Mouse (Mus musculus) kidney, embryonic 14.5 days (tissue): ENCODE results near the gene Lama2. TPM values are rescaled to one million over a fixed set of nuclear protein-coding genes. Genes with fewer than 3 reads are reported as not detected.
A peak's percentile ranks its signal among the peaks of the same experiment; 100 is the strongest.

Experiments used
- ATAC-seq: fragments of 200-750 bp; cut with Nextera tagmentation; 2 replicates; pipeline ENCODE4 v1.8.0; 2017; ENCODE audit warnings: moderate number of reproducible peaks, mild to moderate bottlenecking, moderate TSS enrichment, moderate library complexity; ENCODE audit not compliant: low FRiP score, low TSS enrichment
- H3K27ac ChIP-seq: fragments of 300-500 bp; sonication (generic); 2 replicates; pipeline ENCODE4 v1.5.1; 2014; ENCODE audit warnings: low read depth, mild to moderate bottlenecking, low read length, moderate library complexity, mixed read lengths
- H3K27me3 ChIP-seq: fragments of 300-500 bp; sonication (generic); 2 replicates; pipeline ENCODE4 v1.6.1; 2014; ENCODE audit warnings: mild to moderate bottlenecking, low read length; ENCODE audit not compliant: control insufficient read depth, insufficient read depth
- H3K36me3 ChIP-seq: fragments of 300-500 bp; sonication (generic); 2 replicates; pipeline ENCODE4 v1.6.1; 2014; ENCODE audit warnings: low read length, mixed read lengths; ENCODE audit not compliant: control insufficient read depth, insufficient read depth
- H3K4me1 ChIP-seq: fragments of 300-500 bp; sonication (generic); 2 replicates; pipeline ENCODE4 v1.6.1; 2014; ENCODE audit warnings: low read length, mixed read lengths; ENCODE audit not compliant: control insufficient read depth, insufficient read depth
- H3K4me2 ChIP-seq: fragments of 300-500 bp; sonication (generic); replicated peaks from 2 replicates; pipeline ENCODE4 v1.6.1; 2014; ENCODE audit warnings: low read depth, mild to moderate bottlenecking, low read length
- H3K4me3 ChIP-seq: fragments of 300-500 bp; sonication (generic); 2 replicates; pipeline ENCODE4 v1.5.1; 2014; ENCODE audit warnings: mild to moderate bottlenecking, low read length
- H3K9ac ChIP-seq: fragments of 300-500 bp; sonication (generic); 2 replicates; pipeline ENCODE4 v1.6.1; 2014; ENCODE audit warnings: low read depth, mild to moderate bottlenecking, low read length, moderate library complexity
- H3K9me3 ChIP-seq: fragments of 300-500 bp; sonication (generic); 2 replicates; pipeline ENCODE4 v1.6.1; 2016; ENCODE audit warnings: low read length; ENCODE audit not compliant: control insufficient read depth
- WGBS: fragments of 180-500 bp; shearing (Covaris S2); extraction: QIAGEN DNeasy Blood & Tissue Kit; methylation state at CpG from one replicate; pipeline ENCODE4 v1.1.7; 2014; 5-methylcytosine and 5-hydroxymethylcytosine counted together
- polyA plus RNA-seq: library from polyadenylated mRNA; unstranded; fragments of >200 nt; fragmentation: Nextera tagmentation; extraction: Ambion mirVana; gene quantifications from 2 replicates; pipeline ENCODE4 v1.2.1, GENCODE M21; 2014

The Lama2 gene
- polyA plus RNA-seq, 1 experiment from 2014 or later = 18.1 TPM

DNA sequence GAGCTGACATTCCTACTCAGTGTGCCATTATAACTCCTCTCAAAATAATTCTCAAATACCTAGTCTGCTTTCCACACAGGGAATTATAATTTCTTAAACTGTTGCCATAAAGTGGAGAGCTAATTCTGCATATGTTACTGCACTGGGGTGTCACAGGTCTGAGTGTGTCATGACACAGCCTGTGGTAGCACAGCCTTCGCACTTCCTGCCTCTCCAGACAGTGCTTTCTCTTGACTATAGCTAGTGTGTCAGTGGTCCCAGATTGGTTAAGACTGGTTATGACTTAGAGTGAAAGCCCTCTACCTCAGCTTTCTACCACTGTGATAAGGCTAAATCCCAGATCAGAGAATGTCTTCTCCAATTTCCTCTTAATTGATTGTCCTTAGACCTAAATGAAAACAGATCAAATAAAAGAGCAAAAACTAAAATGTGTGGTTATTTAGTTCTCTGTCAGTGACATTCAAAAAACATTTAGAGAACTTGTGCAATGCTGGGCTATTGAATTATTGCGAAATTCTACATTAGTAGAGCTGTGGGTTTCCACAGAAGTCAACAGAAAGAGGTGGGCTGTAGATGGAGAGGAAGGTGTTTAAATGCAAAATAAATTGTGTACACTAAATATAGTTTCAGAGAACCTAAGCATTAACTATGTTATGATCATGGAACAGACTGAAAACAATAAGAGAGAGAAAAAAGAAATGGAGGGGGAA lies 502.5 kb downstream of the Lama2 start:
- Histone ChIP-seq H3K27me3 (no peaks in the 10 kb centered on the region), H3K4me1 (no peaks in the 10 kb centered on the region), H3K4me3 (no peak overlapping the region), H3K9ac (no peak overlapping the region), H3K9me3 (no peaks in the 10 kb centered on the region), H3K4me2 (no peak overlapping the region), H3K27ac (no peak overlapping the region), H3K36me3 (no peaks in the 10 kb centered on the region)
- ATAC-seq = no peak
- 87% methylated on average over 2 of the region's 2 CpGs for whole genome bisulfite sequencing

DNA sequence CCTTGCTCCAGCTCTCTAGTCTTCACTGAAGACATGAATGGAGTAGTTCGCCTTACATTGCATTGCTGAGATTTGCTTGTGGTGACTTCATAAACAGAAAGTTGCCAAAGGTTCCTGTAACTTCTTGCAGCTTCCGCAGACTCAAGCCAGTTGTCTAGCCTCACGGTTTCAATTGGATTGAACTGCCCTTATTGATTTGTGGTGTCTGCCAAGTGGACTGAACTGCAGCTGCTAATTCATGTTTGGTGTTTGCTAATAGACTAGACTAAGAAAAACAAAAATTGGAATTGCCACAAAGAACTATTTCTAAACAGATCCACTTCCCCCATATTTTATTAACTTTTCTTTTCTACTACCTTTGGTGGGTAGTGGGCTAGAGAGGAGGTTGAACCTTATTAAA lies 505.4 kb downstream of the Lama2 start:
- no peak for ATAC-seq
- Histone ChIP-seq H3K4me3 (no peak overlapping the region), H3K9me3 (no peaks in the 10 kb centered on the region), H3K4me2 (no peak overlapping the region), H3K27me3 (no peaks in the 10 kb centered on the region), H3K27ac (no peak overlapping the region), H3K36me3 (no peaks in the 10 kb centered on the region), H3K9ac (no peak overlapping the region), H3K4me1 (no peaks in the 10 kb centered on the region)
- 87% methylated on average over 3 of the region's 3 CpGs for WGBS

DNA sequence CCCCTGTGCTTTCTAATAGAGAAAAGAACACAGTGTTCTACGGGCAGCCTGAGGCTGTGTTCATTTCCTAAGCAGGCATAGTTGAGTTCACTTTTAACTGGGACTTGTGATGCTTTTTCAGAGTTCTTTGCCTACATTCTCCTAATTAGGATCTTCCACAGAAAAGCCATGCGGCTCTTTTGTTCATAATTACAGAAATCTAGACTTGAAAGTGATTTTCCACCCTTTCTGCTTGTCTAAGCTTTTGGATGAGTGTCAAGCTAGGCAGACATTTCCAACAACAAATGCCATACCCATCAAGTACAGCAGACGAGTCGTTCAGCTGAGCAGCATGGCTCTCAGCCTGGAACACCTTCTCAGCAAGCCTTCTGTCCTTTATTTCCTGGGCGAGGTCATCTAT lies 515.7 kb downstream of the Lama2 start:
- H3K27me3 ChIP-seq = no peaks in the 10 kb centered on the region

DNA sequence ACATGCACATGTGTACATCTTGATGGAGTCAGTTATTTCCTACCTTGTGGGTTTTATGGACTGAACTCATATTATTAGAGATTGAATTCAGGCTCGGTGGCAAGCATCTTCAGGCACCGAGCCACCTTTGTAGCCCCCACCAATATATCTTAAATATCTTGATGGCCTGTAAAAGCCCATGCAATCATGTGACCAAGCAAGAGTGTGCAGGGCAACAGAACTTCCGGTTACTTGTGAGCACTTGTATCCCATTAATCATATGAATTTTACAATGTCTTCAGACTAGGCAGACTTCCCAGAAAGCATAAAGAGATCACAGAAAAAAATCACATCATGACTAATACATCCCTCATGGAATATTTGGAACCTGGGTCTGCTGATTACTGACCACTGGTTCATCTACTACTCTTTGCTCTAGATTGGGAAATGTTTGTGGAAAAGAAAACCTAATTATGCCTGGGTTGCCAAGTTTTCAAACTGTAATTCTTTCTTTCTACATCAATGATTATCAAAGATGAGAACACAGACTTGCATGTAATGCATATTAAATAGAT lies 517.7 kb downstream of the Lama2 start:
- Histone ChIP-seq H3K4me3 (no peak overlapping the region), H3K9me3 (no peaks in the 10 kb centered on the region), H3K27me3 (no peaks in the 10 kb centered on the region), H3K4me2 (no peak overlapping the region), H3K36me3 (no peaks in the 10 kb centered on the region), H3K4me1 (no peaks in the 10 kb centered on the region), H3K27ac (no peak overlapping the region), H3K9ac (no peak overlapping the region)
- no peak for ATAC-seq
- 53% methylated on average over 3 of the region's 3 CpGs for WGBS

More for the DNA sequence above, 515.7 kb downstream of the Lama2 start:
- H3K36me3 ChIP-seq = no peaks in the 10 kb centered on the region
- H3K4me2 ChIP-seq = no peak overlapping the region
- ATAC-seq = no peak
- H3K9me3 ChIP-seq = no peaks in the 10 kb centered on the region
- H3K27ac ChIP-seq = no peak overlapping the region
- no peak overlapping the region for H3K4me3 ChIP-seq
- WGBS = 88% methylated on average over 5 of the region's 5 CpGs
- H3K9ac ChIP-seq = no peak overlapping the region
- no peaks in the 10 kb centered on the region for H3K4me1 ChIP-seq

DNA sequence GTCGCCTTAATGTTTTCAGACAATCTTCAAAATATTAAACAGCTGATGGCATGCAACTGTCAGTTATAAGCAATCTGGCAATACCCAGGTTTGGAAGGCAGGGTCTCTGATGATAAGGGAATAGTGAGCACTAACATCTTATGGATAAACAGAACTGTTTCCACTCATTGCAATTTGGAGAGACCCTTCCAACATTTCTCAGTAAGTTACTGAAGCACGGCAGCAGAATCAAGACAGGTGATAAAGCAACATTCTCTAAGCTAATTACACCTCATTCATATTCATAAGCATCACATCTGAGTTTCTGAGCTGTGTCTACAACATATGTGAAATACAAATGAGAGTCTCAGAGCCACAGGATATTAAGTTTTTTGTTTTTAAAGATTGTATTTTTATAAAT lies 542.4 kb downstream of the Lama2 start:
- Histone ChIP-seq H3K4me2 (no peak overlapping the region), H3K27me3 (no peaks in the 10 kb centered on the region), H3K27ac (no peak overlapping the region), H3K36me3 (no peaks in the 10 kb centered on the region), H3K4me1 (no peaks in the 10 kb centered on the region), H3K4me3 (no peak overlapping the region), H3K9me3 (no peaks in the 10 kb centered on the region), H3K9ac (no peak overlapping the region)
- ATAC-seq = no peak
- WGBS = 92% methylated on average over 2 of the region's 2 CpGs

DNA sequence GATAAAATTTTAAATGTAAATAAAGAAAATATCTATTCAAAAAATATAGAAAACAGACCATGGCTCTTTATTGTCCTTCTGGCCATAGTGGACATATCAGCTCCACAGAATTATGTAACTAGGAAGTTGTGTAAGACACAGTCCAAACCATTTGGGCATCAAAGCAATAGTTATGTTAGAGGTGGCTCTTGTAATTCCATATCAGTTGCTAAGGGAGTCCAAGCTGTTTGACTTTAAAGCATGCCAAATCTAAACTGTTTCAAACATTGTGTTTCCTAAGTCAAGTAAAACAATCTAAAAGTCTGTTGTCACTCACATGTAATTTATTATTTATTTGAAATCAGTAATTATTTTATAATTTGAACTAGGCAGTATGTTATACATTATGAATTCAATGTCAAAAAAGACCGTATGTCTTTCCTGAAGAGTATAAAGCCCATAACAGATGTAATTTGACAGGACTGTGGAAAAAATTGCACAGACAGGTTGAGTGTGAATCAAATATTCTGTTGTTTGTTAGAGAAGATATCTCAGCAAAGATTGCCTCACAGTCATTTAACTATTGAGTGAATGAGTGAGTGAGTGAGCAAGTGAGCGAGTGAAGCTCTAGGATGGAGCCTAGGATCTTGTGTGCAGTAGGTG lies 550.6 kb downstream of the Lama2 start:
- no peak overlapping the region for H3K4me3 ChIP-seq
- ATAC-seq = no peak
- H3K4me2 ChIP-seq = no peak overlapping the region
- H3K36me3 ChIP-seq = no peaks in the 10 kb centered on the region
- H3K9ac ChIP-seq = no peak overlapping the region
- H3K27me3 ChIP-seq = no peaks in the 10 kb centered on the region
- H3K27ac ChIP-seq = no peak overlapping the region
- no peaks in the 10 kb centered on the region for H3K4me1 ChIP-seq
- 90% methylated on average over 2 of the region's 2 CpGs for WGBS
- no peaks in the 10 kb centered on the region for H3K9me3 ChIP-seq

DNA sequence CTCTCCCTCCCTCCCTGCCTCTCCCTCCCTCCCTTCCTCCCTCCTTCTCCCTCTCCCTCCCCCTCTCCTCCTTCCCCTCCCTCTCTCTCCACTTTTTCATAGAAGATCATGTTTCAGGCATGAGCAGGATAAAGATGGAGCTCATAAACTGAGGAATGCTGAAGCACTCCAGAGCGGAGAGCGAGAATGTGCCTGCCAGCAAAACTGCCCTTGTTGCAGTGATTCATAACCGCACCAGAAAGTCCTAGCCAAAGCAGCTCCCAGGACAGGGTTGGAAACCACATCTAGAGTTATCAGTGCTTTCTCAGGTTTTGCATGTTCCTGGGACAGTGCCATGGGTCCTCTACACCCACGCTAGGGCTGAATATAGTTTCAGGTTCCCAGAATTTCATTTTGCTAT lies 555.9 kb downstream of the Lama2 start:
- no peak overlapping the region for H3K9ac ChIP-seq
- H3K4me3 ChIP-seq = no peak overlapping the region
- peak; percentile 93 for ATAC-seq
- WGBS = 19% methylated on average over 4 of the region's 4 CpGs
- H3K36me3 ChIP-seq = no peaks in the 10 kb centered on the region
- no peak overlapping the region for H3K4me2 ChIP-seq
- H3K27me3 ChIP-seq = no peaks in the 10 kb centered on the region
- H3K4me1 ChIP-seq = no peaks in the 10 kb centered on the region
- no peak overlapping the region for H3K27ac ChIP-seq
- no peaks in the 10 kb centered on the region for H3K9me3 ChIP-seq

DNA sequence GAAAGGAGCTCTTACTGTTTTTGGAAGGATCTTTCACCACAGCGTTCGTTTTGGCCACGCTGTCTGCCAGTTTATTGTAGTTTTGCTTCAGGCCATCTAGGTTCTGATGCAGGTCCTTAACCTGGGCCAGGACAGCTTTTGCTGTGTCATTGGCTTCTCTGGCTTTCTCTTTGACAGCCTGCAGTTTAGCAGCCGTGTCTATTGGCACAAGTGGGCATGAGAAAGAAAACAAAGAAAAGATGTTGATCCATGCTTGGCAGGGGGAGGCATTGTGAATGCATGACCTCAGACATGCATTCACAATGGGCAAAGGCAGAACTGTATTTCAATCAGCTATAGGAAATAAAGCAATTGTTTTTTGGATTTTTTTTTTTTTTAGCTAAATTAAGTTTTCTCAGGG lies 565.1 kb downstream of the Lama2 start:
- ATAC-seq = no peak
- no peak overlapping the region for H3K9ac ChIP-seq
- no peaks in the 10 kb centered on the region for H3K36me3 ChIP-seq
- no peaks in the 10 kb centered on the region for H3K4me1 ChIP-seq
- 74% methylated on average over 4 of the region's 4 CpGs for WGBS
- H3K4me2 ChIP-seq = no peak overlapping the region
- no peaks in the 10 kb centered on the region for H3K27me3 ChIP-seq
- no peak overlapping the region for H3K4me3 ChIP-seq
- no peaks in the 10 kb centered on the region for H3K9me3 ChIP-seq
- no peak overlapping the region for H3K27ac ChIP-seq

DNA sequence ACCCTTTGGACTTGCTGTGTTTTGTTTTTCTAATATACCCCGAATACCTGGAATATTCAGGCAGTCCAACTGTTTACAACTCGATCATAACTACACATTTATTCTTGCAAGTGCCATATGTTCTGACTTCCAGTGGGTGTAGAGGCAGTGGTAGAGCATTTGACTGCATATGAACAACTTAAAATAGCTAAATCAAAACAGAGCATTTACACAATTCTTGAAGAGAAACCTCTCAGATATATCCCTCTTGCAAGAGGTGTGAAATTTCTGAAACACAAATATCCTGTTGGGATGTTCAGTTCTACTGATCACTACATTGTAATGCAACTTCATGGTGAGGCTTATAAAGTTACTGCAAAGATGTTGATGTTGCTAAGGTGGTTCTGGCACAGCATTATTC lies 572.4 kb downstream of the Lama2 start:
- no peak overlapping the region for H3K27ac ChIP-seq
- no peaks in the 10 kb centered on the region for H3K4me1 ChIP-seq
- 86% methylated on average over 2 of the region's 2 CpGs for WGBS
- ATAC-seq = no peak
- no peaks in the 10 kb centered on the region for H3K9me3 ChIP-seq
- no peaks in the 10 kb centered on the region for H3K36me3 ChIP-seq
- no peak overlapping the region for H3K4me2 ChIP-seq
- H3K27me3 ChIP-seq = no peaks in the 10 kb centered on the region
- no peak overlapping the region for H3K4me3 ChIP-seq
- no peak overlapping the region for H3K9ac ChIP-seq
